Mouse (Mus musculus) embryonic facial prominence, embryonic 15.5 days (tissue): ENCODE measurements around the gene Bcl2l11. TPM values are rescaled to one million over a fixed set of nuclear protein-coding genes. Genes with fewer than 3 reads are reported as not detected.
A peak's percentile ranks its signal among the peaks of the same experiment; 100 is the strongest.
"Not testable (repeated sequence)": the region's sequence is repeated elsewhere in the genome, so short reads cannot be mapped to it uniquely, and the experiment has no call there.

Source experiments
- ATAC-seq: fragments of 200-750 bp; cut with Nextera tagmentation; 2 replicates; pipeline ENCODE4 v1.8.0; 2017; ENCODE audit warnings: low read depth, moderate TSS enrichment; ENCODE audit not compliant: insufficient number of reproducible peaks, low FRiP score, low TSS enrichment
- H3K27ac ChIP-seq: fragments of 300-500 bp; sonication (generic); replicated peaks from 2 replicates; pipeline ENCODE4 v1.5.1; 2015; ENCODE audit warnings: mild to moderate bottlenecking, inconsistent platforms
- H3K27me3 ChIP-seq: fragments of 300-500 bp; sonication (generic); 2 replicates; pipeline ENCODE4 v1.6.1; 2015; ENCODE audit warnings: inconsistent platforms
- H3K36me3 ChIP-seq: fragments of 300-500 bp; sonication (generic); 2 replicates; pipeline ENCODE4 v1.6.1; 2015; ENCODE audit warnings: mild to moderate bottlenecking, inconsistent platforms
- H3K4me1 ChIP-seq: fragments of 300-500 bp; sonication (generic); 2 replicates; pipeline ENCODE4 v1.6.1; 2015; ENCODE audit warnings: inconsistent platforms
- H3K4me2 ChIP-seq: fragments of 300-500 bp; sonication (generic); replicated peaks from 2 replicates; pipeline ENCODE4 v1.6.1; 2015; ENCODE audit warnings: mild to moderate bottlenecking, inconsistent platforms
- H3K4me3 ChIP-seq: fragments of 300-500 bp; sonication (generic); replicated peaks from 2 replicates; pipeline ENCODE4 v1.5.1; 2015; ENCODE audit warnings: mild to moderate bottlenecking, inconsistent platforms
- H3K9ac ChIP-seq: fragments of 300-500 bp; sonication (generic); 2 replicates; pipeline ENCODE4 v1.6.1; 2015; ENCODE audit warnings: inconsistent platforms
- H3K9me3 ChIP-seq: fragments of 300-500 bp; sonication (generic); replicated peaks from 2 replicates; pipeline ENCODE4 v1.6.1; 2016; ENCODE audit warnings: inconsistent platforms
- WGBS: fragments of 180-500 bp; shearing (Covaris S2); methylation state at CpG from one replicate; pipeline ENCODE4 v1.1.7; 2015; 5-methylcytosine and 5-hydroxymethylcytosine counted together
- polyA plus RNA-seq: library from polyadenylated mRNA; unstranded; fragments of >200 nt; fragmentation: Nextera tagmentation; extraction: Ambion mirVana; gene quantifications from 2 replicates; pipeline ENCODE4 v1.2.1, GENCODE M21; 2015

Gene Bcl2l11
- polyA plus RNA-seq, 1 experiment from 2014 or later: 17.4 TPM

DNA sequence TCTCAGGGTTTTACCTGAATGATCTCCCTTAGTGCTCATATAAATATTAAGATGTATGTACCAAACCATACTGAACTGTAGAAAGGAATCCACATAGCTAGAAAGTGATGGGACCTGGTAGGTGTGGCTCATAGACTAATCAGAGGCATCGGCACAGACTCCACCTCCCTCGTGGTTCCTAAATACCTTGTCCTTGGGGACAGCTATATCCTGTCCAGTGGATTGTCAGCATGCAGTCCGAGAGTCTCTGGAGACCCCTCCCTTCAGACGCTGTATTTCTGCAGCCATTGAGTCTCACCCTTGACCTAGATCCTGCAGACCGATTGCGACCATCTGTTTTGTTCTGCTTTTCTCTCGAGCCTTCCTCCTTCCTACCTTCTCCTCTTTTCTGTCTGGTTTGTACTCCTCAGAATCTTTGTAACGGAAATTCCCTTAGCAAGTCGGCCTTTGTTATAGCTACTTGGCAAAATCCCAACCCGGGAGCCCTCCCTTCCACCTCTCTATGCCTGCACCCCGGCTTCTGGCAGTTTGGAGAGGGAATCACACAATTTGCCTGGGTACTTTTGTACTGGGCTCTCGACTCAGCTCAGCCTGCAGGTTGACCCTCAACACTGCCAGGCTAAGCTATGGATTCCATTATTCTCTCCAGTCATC is 50.7 kb downstream of the Bcl2l11 start:
- 42% methylated on average over 12 of the region's 12 CpGs for WGBS
- no peak for ATAC-seq
- Histone ChIP-seq H3K4me1 (peaks cover 22% of the 10 kb centered on the region), H3K4me2 (0 out of 2 replicates have a peak overlapping the region, but pooled peaks have one; percentile 4), H3K9me3 (no peaks in the 10 kb centered on the region), H3K27me3 (no peaks in the 10 kb centered on the region), H3K27ac (no peak overlapping the region), H3K4me3 (no peak overlapping the region), H3K36me3 (no peaks in the 10 kb centered on the region), H3K9ac (no peak overlapping the region)

DNA sequence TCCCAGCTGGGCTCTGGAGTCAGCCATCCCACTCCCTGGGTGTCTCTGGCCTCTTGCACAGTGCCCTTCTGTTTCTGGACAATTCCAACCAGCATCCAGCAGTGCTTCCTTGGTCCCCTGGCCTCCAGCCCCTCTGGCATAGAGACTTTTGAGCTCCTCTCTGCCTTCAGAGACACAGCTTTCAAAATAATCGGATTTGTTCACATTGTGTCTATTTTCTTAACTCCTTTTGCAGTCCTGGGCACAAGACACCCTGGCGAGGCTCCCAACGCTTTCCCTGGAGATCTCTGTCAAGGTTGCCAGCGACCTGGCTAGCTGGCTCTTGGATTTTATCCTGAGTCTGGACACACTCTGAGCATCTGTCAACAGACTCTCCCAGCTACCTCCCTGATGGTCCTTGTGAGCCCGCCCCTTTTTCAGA is 51.4 kb downstream of the Bcl2l11 start:
- ATAC-seq: no peak
- H3K9me3 ChIP-seq: no peaks in the 10 kb centered on the region
- H3K27ac ChIP-seq: no peak overlapping the region
- 70% methylated on average over 5 of the region's 5 CpGs for WGBS
- no peaks in the 10 kb centered on the region for H3K27me3 ChIP-seq
- no peak overlapping the region for H3K4me2 ChIP-seq
- H3K36me3 ChIP-seq: no peaks in the 10 kb centered on the region
- no peak overlapping the region for H3K4me3 ChIP-seq
- peaks cover 22% of the 10 kb centered on the region for H3K4me1 ChIP-seq
- H3K9ac ChIP-seq: no peak overlapping the region

DNA sequence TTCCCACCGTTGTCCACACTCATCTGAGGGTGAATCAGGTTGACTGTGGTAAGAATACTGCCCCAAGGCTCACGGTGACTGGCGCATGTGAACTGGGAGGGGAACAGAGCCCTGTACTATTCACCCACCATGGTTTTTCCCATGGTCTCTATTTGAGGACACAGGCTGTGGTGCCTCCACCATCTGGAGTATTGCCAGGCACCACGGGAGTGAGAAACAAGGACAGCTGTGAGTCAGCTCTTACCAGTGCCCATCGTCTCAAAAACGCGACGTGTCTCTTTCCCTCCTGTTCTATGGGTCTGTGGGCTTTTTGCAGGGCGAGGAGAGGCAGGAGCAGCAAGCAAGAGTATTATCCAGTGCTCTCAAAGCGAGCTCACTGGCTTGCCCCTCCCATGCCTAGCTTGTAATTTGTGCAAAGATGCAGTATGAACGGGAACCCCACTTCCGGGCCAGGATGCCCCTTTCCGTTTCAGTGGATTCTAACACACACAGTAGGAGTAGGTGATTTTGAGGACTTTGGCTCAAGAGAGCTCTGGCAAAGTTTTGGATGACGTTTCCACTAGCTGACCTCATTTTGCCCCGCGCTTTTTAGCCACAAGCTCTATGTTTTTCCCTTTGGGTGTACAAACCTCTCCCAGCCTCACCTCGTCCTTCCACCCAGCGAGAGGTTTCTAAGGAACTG is 53.4 kb downstream of the Bcl2l11 start:
- 0 out of 2 replicates have a peak overlapping the region, but pooled peaks have one; percentile 9 for H3K27ac ChIP-seq
- H3K4me1 ChIP-seq: peaks cover 22% of the 10 kb centered on the region
- 0 out of 2 replicates have a peak, but pooled peaks have one; percentile 12 for ATAC-seq
- 66% methylated on average over 18 of the region's 18 CpGs for WGBS
- H3K36me3 ChIP-seq: no peaks in the 10 kb centered on the region
- H3K9ac ChIP-seq: no peak overlapping the region
- no peak overlapping the region for H3K4me3 ChIP-seq
- no peaks in the 10 kb centered on the region for H3K27me3 ChIP-seq
- no peaks in the 10 kb centered on the region for H3K9me3 ChIP-seq
- H3K4me2 ChIP-seq: no peak overlapping the region

DNA sequence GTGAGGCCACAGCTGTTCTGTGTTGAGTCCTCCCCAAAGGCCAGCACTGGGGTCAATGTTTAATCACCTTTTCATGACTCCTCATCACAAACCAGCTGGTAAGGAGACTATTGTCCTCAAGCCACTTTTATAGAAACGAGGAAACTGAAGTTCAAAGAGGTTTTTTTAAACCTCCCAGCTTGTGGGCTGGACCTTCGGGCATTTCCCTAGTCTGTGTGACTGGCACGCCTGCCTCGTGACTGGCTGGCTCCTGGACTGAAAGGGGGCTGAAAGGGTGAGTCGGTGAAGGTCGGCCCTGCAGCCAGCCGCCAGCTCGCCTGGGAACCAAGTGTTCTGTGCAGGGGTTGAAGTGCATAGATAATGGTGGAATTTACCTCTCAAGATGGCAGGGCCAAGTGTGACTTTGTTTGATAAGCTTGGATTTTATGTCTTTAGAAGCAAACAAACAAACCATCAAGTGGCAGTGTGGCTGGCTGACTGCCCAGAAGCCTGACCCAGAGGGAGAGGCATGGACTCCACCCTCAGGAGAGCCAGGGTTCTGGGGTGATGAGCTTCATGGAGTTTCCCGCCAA is 54.1 kb downstream of the Bcl2l11 start:
- no peak overlapping the region for H3K9ac ChIP-seq
- no peak overlapping the region for H3K4me2 ChIP-seq

DNA sequence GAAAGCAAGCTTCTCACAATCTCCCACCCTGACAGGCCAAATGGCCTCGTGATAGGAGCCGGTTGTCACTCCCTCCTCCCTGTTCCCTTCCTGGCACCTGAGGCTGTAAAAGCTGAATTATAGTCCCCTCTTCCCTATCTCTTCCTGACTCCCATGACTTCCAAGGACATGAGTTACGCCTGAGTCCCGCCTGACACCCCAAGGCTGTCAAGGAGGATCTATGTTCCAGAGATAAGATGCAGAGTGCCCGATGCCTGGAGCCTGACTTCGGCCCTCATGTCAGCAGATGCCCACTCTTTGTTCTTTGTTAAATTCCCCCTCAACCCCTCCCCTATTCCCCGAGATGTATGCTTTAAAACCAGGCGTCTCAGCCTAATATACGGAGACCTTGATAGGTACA is 56.3 kb downstream of the Bcl2l11 start:
- H3K36me3 ChIP-seq, H3K27ac ChIP-seq, ATAC-seq, H3K9ac ChIP-seq, H3K27me3 ChIP-seq, H3K4me3 ChIP-seq, H3K9me3 ChIP-seq, H3K4me2 ChIP-seq: not testable (repeated sequence)
- H3K4me1 ChIP-seq: peaks cover 15% of the 10 kb centered on the region
- 92% methylated on average over 9 of the region's 9 CpGs for WGBS

More for the DNA sequence above, 54.1 kb downstream of the Bcl2l11 start:
- H3K36me3 ChIP-seq: no peaks in the 10 kb centered on the region
- H3K9me3 ChIP-seq: no peaks in the 10 kb centered on the region
- 32% methylated on average over 9 of the region's 9 CpGs for WGBS
- H3K4me1 ChIP-seq: peaks cover 22% of the 10 kb centered on the region
- H3K27me3 ChIP-seq: no peaks in the 10 kb centered on the region
- 0 out of 2 replicates have a peak overlapping the region, but pooled peaks have one; percentile 9 for H3K27ac ChIP-seq
- ATAC-seq: 0 out of 2 replicates have a peak, but pooled peaks have one; percentile 24
- no peak overlapping the region for H3K4me3 ChIP-seq

DNA sequence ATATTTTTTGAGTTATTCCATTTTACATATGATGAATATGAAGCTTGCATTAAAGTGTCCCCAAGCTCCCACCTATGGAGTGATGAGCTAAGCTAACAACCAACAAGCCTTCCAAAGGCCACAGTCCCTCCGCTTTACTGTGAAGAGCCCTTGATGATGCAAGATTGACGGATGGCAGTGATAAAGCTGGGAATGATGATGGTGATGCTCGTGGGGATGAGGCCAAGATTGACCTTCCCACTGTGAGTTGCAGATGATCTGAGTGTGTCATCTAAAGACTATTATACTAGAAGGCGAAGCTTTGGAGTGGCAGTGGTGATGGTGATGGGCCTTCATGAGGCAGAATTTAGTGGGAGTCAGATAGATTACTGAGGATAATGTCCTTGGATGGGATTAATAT is 56.9 kb downstream of the Bcl2l11 start:
- no peak for ATAC-seq
- Histone ChIP-seq H3K27me3 (no peaks in the 10 kb centered on the region), H3K9ac (no peak overlapping the region), H3K27ac (no peak overlapping the region), H3K4me1 (peaks cover 13% of the 10 kb centered on the region), H3K36me3 (no peaks in the 10 kb centered on the region), H3K4me3 (no peak overlapping the region), H3K9me3 (no peaks in the 10 kb centered on the region), H3K4me2 (no peak overlapping the region)
- WGBS: 82% methylated on average over 4 of the region's 4 CpGs

DNA sequence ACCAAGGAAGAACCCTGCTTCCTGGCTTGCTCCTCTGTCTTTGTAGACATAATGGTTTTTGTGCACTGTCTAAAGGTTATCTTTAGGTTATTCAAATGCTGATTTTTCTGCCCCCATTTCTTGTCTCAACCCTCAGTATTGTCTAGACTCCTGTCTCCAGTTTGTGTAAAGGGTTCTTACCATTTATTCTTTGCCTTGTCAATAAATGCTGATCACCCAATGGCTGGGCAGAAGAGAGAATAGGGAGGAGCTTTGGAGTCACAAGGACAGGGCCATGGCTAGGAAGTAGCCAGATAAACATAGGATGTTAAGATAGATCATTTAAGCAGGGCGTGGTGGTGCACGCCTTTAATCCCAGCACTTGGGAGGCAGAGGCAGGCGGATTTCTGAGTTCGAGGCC is 57.9 kb downstream of the Bcl2l11 start:
- WGBS: 89% methylated on average over 4 of the region's 4 CpGs
- Histone ChIP-seq H3K36me3 (no peaks in the 10 kb centered on the region), H3K9ac (no peak overlapping the region), H3K9me3 (no peaks in the 10 kb centered on the region), H3K27ac (no peak overlapping the region), H3K27me3 (no peaks in the 10 kb centered on the region), H3K4me1 (peaks cover 13% of the 10 kb centered on the region), H3K4me3 (no peak overlapping the region), H3K4me2 (no peak overlapping the region)
- ATAC-seq: no peak

DNA sequence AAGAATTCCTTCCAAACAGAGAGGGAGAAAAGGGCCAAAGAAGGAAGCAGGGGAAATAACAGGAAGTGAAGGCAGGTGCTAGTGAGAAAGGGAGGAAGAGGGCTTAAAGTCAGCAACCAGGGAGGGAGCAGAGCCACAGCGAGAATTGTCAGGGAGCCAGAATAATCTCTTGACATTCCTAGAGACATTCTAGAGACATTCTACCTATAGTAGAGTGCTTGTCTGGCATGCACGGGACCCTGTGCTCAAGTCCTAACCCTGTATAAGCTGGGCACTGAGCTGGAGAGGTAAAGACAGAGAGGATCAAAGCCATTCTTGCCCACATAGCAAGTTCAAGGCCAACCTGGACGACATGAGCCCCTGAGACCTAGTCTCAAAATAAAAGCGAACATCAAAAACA is 60.1 kb downstream of the Bcl2l11 start:
- Histone ChIP-seq H3K9ac (no peak overlapping the region), H3K27ac (no peak overlapping the region), H3K4me2 (no peak overlapping the region), H3K27me3 (no peaks in the 10 kb centered on the region), H3K4me1 (peaks cover 10% of the 10 kb centered on the region), H3K9me3 (no peaks in the 10 kb centered on the region), H3K4me3 (no peak overlapping the region), H3K36me3 (no peaks in the 10 kb centered on the region)
- 72% methylated on average over 4 of the region's 4 CpGs for WGBS
- no peak for ATAC-seq

DNA sequence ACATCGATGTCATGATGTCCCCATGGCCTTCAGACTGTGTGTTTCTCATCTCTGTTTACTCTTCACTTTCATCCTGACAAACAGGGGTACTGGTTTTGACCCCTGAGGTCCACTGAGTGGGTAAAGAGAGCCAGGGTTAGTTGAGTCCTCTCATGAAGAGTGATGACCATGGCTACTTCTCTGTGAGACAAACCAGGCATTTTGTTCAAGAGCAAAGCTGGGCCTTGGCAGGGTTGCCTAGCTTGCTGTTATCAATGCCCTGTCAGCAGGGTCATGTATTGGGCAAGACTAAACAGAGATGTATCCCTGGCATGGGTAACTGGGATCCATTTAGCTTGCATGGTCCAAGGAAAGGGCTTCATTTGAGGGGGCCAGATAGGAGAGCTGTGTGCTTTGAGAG is 61.4 kb downstream of the Bcl2l11 start:
- Histone ChIP-seq H3K4me1 (peaks cover 10% of the 10 kb centered on the region), H3K27ac (no peak overlapping the region), H3K27me3 (no peaks in the 10 kb centered on the region), H3K4me2 (no peak overlapping the region), H3K4me3 (no peak overlapping the region), H3K9me3 (no peaks in the 10 kb centered on the region), H3K36me3 (no peaks in the 10 kb centered on the region), H3K9ac (no peak overlapping the region)
- 86% methylated on average over 1 of the region's 1 CpGs for WGBS
- ATAC-seq: no peak

DNA sequence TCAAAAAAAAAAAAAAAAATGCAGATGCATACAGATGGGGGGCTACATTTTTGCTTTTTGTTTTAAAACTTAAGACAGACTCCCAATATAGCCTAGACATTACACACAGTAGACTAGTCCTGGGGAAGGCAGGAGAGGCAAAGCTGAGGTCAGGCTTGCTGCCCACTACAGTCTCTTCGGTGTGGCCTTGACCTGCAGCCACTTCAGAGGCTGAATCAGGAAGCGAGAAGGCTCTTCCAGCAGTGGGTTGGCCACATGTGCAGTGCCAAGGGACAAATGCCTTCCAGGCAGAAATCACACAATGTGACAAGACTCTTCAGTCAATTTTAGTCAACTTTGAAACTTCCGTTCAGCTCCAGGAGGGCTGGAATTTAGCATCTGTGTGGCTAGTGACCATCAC is 62.6 kb downstream of the Bcl2l11 start:
- H3K27ac ChIP-seq: no peak overlapping the region
- no peaks in the 10 kb centered on the region for H3K27me3 ChIP-seq
- no peaks in the 10 kb centered on the region for H3K36me3 ChIP-seq
- H3K4me3 ChIP-seq: no peak overlapping the region
- no peaks in the 10 kb centered on the region for H3K9me3 ChIP-seq
- no peak overlapping the region for H3K9ac ChIP-seq
- H3K4me1 ChIP-seq: peaks cover 10% of the 10 kb centered on the region
- whole genome bisulfite sequencing: 73% methylated on average over 3 of the region's 3 CpGs
- no peak for ATAC-seq
- H3K4me2 ChIP-seq: no peak overlapping the region

DNA sequence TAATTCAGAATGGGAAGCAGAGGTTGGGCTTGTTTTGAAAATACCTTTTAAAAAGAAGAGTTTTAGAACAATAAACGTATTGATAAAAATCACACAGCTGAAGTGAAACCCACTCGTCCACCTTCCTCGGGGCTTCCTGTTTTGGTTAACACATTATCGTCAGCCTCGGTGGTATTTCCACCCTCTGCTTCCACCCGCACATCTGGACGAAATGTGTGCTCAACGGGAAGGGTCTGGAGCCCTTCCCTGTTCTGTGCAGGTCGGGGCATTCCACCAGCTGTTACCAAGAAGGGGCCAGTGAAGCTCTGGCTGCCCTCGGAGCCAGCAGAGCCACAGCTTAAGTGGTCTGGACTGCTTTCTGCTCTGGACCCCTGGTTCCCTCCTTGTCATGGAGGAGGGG is 63.9 kb downstream of the Bcl2l11 start:
- H3K4me2 ChIP-seq: peak overlapping the region; percentile 28; the same call in 1 of the 2 replicates
- no peaks in the 10 kb centered on the region for H3K9me3 ChIP-seq
- H3K36me3 ChIP-seq: no peaks in the 10 kb centered on the region
- H3K27me3 ChIP-seq: no peaks in the 10 kb centered on the region
- ATAC-seq: no peak
- H3K27ac ChIP-seq: no peak overlapping the region
- 19% methylated on average over 10 of the region's 10 CpGs for WGBS
- H3K9ac ChIP-seq: no peak overlapping the region
- H3K4me3 ChIP-seq: no peak overlapping the region
- H3K4me1 ChIP-seq: peaks cover 10% of the 10 kb centered on the region
